Mouse (Mus musculus) forebrain, embryonic 14.5 days (tissue): ENCODE measurements around the gene Lamtor1. TPM values are rescaled to one million over a fixed set of nuclear protein-coding genes. Genes with fewer than 3 reads are reported as not detected.
"Not testable (repeated sequence)": the region's sequence is repeated elsewhere in the genome, so short reads cannot be mapped to it uniquely, and the experiment has no call there.

Experiments
- ATAC-seq: fragments of 200-750 bp; cut with Nextera tagmentation; 2 replicates; pipeline ENCODE4 v1.8.0; 2017; ENCODE audit warnings: mild to moderate bottlenecking, moderate library complexity
- DNase-seq: peaks from one replicate; pipeline ENCODE4 v3.0.0-alpha.2; 2015; ENCODE audit warnings: low spot score
- H3K27ac ChIP-seq: fragments of 300-500 bp; sonication (generic); 2 replicates; pipeline ENCODE4 v1.5.1; 2014; ENCODE audit warnings: low read depth, mild to moderate bottlenecking, control low read depth, low read length, moderate library complexity
- H3K27me3 ChIP-seq: fragments of 300-500 bp; sonication (generic); replicated peaks from 2 replicates; pipeline ENCODE4 v1.6.1; 2014; ENCODE audit warnings: low read length, control low read depth, mixed read lengths; ENCODE audit not compliant: control insufficient read depth, insufficient read depth
- H3K36me3 ChIP-seq: fragments of 300-500 bp; sonication (generic); 2 replicates; pipeline ENCODE4 v1.6.1; 2014; ENCODE audit warnings: low read length, control low read depth; ENCODE audit not compliant: control insufficient read depth, insufficient read depth
- H3K4me1 ChIP-seq: fragments of 300-500 bp; sonication (generic); 2 replicates; pipeline ENCODE4 v1.6.1; 2014; ENCODE audit warnings: antibody characterized with exemption, low read length, control low read depth; ENCODE audit not compliant: control insufficient read depth, insufficient read depth
- H3K4me2 ChIP-seq: fragments of 300-500 bp; sonication (generic); 2 replicates; pipeline ENCODE4 v1.6.1; 2014; ENCODE audit warnings: mild to moderate bottlenecking, control low read depth, low read length
- H3K4me3 ChIP-seq: fragments of 300-500 bp; sonication (generic); 2 replicates; pipeline ENCODE4 v1.5.1; 2014; ENCODE audit warnings: low read depth, low read length, control low read depth
- H3K9ac ChIP-seq: fragments of 300-500 bp; sonication (generic); 2 replicates; pipeline ENCODE4 v1.6.1; 2014; ENCODE audit warnings: mild to moderate bottlenecking, low read length, control low read depth, moderate library complexity
- H3K9me3 ChIP-seq: fragments of 300-500 bp; sonication (generic); replicated peaks from 2 replicates; pipeline ENCODE4 v1.6.1; 2016; ENCODE audit warnings: low read length, control low read depth, mixed read lengths; ENCODE audit not compliant: control insufficient read depth
- WGBS: fragments of 180-500 bp; shearing (Covaris S2); extraction: QIAGEN DNeasy Blood & Tissue Kit; methylation state at CpG from one replicate; pipeline ENCODE4 v1.1.7; 2014; 5-methylcytosine and 5-hydroxymethylcytosine counted together
- polyA plus RNA-seq: library from polyadenylated mRNA; unstranded; fragments of >200 nt; fragmentation: Nextera tagmentation; extraction: Ambion mirVana; gene quantifications from 2 replicates; pipeline ENCODE4 v1.2.1, GENCODE M21; 2014

Lamtor1 gene
- polyA plus RNA-seq, 1 experiment from 2014 or later = 201 TPM

DNA sequence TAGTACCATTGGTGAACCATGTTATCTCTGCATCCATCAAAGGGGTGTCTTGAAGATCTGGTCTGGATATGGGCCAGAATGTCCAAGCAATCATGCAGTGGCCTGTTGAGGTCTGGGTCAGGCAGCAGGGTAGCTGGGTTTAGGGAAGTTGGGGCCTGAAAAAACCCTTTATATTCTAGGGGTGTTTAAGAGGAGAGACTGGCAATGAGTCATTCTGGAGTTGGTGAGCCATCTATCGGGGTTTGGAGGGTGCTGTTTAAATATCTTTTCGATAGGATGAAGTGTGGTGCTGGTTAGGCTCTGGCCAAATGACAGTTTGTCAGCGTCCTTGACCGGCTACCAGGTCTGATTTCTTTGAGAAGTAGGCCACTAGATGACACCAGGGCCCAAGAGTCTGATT, 30.3 kb downstream of the Lamtor1 start:
- ATAC-seq = no peak
- 98% methylated on average over 4 of the region's 4 CpGs for WGBS

DNA sequence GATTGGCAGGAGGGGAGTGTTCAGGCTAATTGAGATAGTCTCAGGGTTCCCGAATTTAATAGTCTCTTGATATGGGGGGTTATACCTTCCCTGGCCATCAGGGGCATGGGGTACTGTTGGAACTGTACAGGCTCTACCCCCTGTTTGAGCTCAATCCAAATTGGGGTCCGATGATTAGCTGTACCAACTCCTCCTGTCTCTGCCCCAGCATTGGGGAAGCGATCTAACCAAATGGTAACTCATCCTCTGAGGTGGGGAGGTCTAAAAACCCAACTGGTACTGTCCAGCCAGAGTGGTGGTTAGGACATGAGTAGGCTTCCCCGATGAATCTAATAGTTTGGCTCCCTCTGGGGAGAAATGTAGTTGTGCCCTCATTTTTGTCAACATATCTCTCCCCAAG, 31.3 kb downstream of the Lamtor1 start:
- Histone ChIP-seq H3K9ac (no peak overlapping the region), H3K27ac (no peak overlapping the region), H3K4me3 (no peak overlapping the region), H3K9me3 (no peaks in the 10 kb centered on the region), H3K27me3 (no peaks in the 10 kb centered on the region), H3K4me2 (no peak overlapping the region), H3K4me1 (peaks cover 17% of the 10 kb centered on the region), H3K36me3 (peaks cover 3% of the 10 kb centered on the region; the same call in 1 of the 2 replicates)
- no peak for DNase-seq
- no peak for ATAC-seq
- 98% methylated on average over 4 of the region's 4 CpGs for WGBS

More for the DNA sequence above, 30.3 kb downstream of the Lamtor1 start:
- Histone ChIP-seq H3K27ac (no peak overlapping the region), H3K4me1 (peaks cover 17% of the 10 kb centered on the region), H3K36me3 (peaks cover 3% of the 10 kb centered on the region; the same call in 1 of the 2 replicates), H3K9ac (0 out of 2 replicates have a peak overlapping the region, but pooled peaks have one; percentile 0), H3K4me2 (no peak overlapping the region), H3K4me3 (no peak overlapping the region), H3K27me3 (no peaks in the 10 kb centered on the region), H3K9me3 (no peaks in the 10 kb centered on the region)
- no peak for DNase-seq

DNA sequence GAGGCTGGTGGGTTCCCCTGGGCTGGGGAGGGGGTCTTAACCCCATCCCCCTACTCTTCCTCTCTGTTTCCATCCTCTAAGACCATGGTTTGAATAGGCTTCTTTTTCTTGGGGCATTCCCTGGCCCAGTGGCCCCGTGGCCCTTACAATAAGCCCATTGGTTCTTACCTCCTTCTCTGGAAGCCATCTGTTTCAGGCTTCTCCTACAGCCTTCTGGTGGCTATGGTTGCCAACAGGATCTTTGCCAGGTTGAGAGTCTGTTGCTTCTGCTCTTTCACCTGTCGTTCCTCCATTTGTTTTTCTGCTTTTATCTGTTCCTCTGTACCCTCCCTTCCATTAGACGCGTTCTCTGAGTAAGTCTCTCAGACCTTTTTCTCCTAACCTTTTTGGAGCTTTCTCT, 31.9 kb downstream of the Lamtor1 start:
- H3K4me2 ChIP-seq = no peak overlapping the region
- ATAC-seq = no peak
- peaks cover 17% of the 10 kb centered on the region for H3K4me1 ChIP-seq
- H3K36me3 ChIP-seq = peaks cover 3% of the 10 kb centered on the region; the same call in 1 of the 2 replicates
- WGBS = 90% methylated on average over 4 of the region's 4 CpGs
- H3K4me3 ChIP-seq = no peak overlapping the region
- H3K27ac ChIP-seq = no peak overlapping the region
- no peaks in the 10 kb centered on the region for H3K27me3 ChIP-seq
- no peaks in the 10 kb centered on the region for H3K9me3 ChIP-seq
- no peak overlapping the region for H3K9ac ChIP-seq
- DNase-seq = no peak

- peaks cover 3% of the 10 kb centered on the region; the same call in 1 of the 2 replicates for H3K36me3 ChIP-seq
- ATAC-seq (no peak), DNase-seq (no peak)
- no peak overlapping the region for H3K4me2 ChIP-seq
- no peak overlapping the region for H3K9ac ChIP-seq
- no peaks in the 10 kb centered on the region for H3K27me3 ChIP-seq
- WGBS = 77% methylated on average over 2 of the region's 2 CpGs
- peaks cover 11% of the 10 kb centered on the region; the same call in 1 of the 2 replicates for H3K4me1 ChIP-seq
- H3K4me3 ChIP-seq = no peak overlapping the region
- H3K27ac ChIP-seq = no peak overlapping the region
- H3K9me3 ChIP-seq = no peaks in the 10 kb centered on the region
Measured at GRCm38 (mm10) chr7:101938348-101938747, 32.6 kb downstream of the Lamtor1 start.

- no peak overlapping the region for H3K27ac ChIP-seq
- no peaks in the 10 kb centered on the region for H3K9me3 ChIP-seq
- H3K4me3 ChIP-seq = no peak overlapping the region
- DNase-seq (no peak), ATAC-seq (no peak)
- H3K4me1 ChIP-seq = peaks cover 9% of the 10 kb centered on the region; the same call in 1 of the 2 replicates
- no peaks in the 10 kb centered on the region for H3K27me3 ChIP-seq
- no peak overlapping the region for H3K4me2 ChIP-seq
- 96% methylated on average over 4 of the region's 4 CpGs for WGBS
- H3K36me3 ChIP-seq = peaks cover 3% of the 10 kb centered on the region; the same call in 1 of the 2 replicates
- H3K9ac ChIP-seq = no peak overlapping the region
Measured at GRCm38 (mm10) chr7:101939758-101940157, 34.1 kb downstream of the Lamtor1 start.

DNA sequence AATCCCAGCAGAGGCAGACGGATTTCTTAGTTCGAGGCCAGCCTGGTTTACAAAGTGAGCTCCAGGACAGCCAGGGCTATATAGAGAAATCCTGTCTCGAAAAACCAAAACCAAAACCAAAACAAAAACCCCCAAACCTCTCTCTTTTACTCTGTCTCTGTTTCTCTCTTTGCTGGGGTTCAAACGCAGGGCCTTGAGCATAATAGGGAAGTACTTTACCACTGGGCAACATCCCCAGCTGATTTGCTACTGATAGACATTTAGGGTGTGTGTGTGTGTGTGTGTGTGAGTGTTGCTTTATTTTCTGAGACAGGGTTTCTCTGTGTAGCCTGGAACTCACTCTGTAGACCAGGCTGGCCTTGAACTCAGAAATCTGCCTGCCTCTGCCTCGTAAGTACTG, 43.3 kb downstream of the Lamtor1 start:
- not testable (repeated sequence) for H3K36me3 ChIP-seq, H3K9ac ChIP-seq, H3K27me3 ChIP-seq, DNase-seq, ATAC-seq, H3K9me3 ChIP-seq, H3K27ac ChIP-seq, H3K4me3 ChIP-seq, H3K4me1 ChIP-seq, H3K4me2 ChIP-seq
- 87% methylated on average over 5 of the region's 5 CpGs for WGBS

GRCm38 (mm10) chr7:101951648-101952047, 45.9 kb downstream of the Lamtor1 start:
- H3K4me1 ChIP-seq = no peaks in the 10 kb centered on the region
- ATAC-seq (no peak), DNase-seq (no peak)
- H3K27me3 ChIP-seq = no peaks in the 10 kb centered on the region
- H3K27ac ChIP-seq = no peak overlapping the region
- no peak overlapping the region for H3K4me2 ChIP-seq
- no peak overlapping the region for H3K4me3 ChIP-seq
- no peaks in the 10 kb centered on the region for H3K9me3 ChIP-seq
- WGBS = 93% methylated on average over 1 of the region's 1 CpGs
- H3K9ac ChIP-seq = no peak overlapping the region
- no peaks in the 10 kb centered on the region for H3K36me3 ChIP-seq

DNA sequence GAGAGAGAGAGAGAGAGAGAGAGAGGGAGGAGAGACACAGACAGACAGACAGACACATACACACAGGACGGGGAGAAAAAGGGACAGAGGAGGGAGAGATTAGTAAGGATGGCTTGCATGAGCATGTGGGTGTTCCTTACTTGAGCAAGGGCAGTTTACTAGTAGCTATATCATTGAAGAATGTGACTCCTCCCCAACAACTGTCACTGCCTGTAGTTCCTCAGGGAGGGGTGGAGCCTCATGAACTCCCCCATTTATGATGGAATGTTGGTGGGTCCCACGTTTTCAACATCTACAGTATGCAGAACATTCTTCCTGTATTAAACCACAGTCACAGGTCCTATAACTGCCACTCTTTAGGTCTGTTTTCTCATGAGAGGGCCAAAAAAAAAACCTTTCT, 46.4 kb downstream of the Lamtor1 start:
- 72% methylated on average over 2 of the region's 2 CpGs for WGBS
- no peak overlapping the region for H3K9ac ChIP-seq

GRCm38 (mm10) chr7:101954163-101954562, 48.5 kb downstream of the Lamtor1 start:
- DNase-seq (no peak), ATAC-seq (no peak)
- H3K9me3 ChIP-seq = no peaks in the 10 kb centered on the region
- H3K9ac ChIP-seq = no peak overlapping the region
- no peak overlapping the region for H3K4me3 ChIP-seq
- H3K27me3 ChIP-seq = no peaks in the 10 kb centered on the region
- H3K27ac ChIP-seq = no peak overlapping the region
- H3K4me2 ChIP-seq = no peak overlapping the region
- H3K4me1 ChIP-seq = no peaks in the 10 kb centered on the region
- H3K36me3 ChIP-seq = no peaks in the 10 kb centered on the region
- 97% methylated on average over 2 of the region's 2 CpGs for WGBS

More for the DNA sequence above, 46.4 kb downstream of the Lamtor1 start:
- no peaks in the 10 kb centered on the region for H3K36me3 ChIP-seq
- H3K27me3 ChIP-seq = no peaks in the 10 kb centered on the region
- ATAC-seq (no peak), DNase-seq (no peak)
- no peak overlapping the region for H3K4me3 ChIP-seq
- H3K27ac ChIP-seq = no peak overlapping the region
- H3K4me2 ChIP-seq = no peak overlapping the region
- H3K9me3 ChIP-seq = no peaks in the 10 kb centered on the region
- H3K4me1 ChIP-seq = no peaks in the 10 kb centered on the region
